Mouse (Mus musculus): ENCODE results near the gene Gm20431.

Gm20431 gene

DNA sequence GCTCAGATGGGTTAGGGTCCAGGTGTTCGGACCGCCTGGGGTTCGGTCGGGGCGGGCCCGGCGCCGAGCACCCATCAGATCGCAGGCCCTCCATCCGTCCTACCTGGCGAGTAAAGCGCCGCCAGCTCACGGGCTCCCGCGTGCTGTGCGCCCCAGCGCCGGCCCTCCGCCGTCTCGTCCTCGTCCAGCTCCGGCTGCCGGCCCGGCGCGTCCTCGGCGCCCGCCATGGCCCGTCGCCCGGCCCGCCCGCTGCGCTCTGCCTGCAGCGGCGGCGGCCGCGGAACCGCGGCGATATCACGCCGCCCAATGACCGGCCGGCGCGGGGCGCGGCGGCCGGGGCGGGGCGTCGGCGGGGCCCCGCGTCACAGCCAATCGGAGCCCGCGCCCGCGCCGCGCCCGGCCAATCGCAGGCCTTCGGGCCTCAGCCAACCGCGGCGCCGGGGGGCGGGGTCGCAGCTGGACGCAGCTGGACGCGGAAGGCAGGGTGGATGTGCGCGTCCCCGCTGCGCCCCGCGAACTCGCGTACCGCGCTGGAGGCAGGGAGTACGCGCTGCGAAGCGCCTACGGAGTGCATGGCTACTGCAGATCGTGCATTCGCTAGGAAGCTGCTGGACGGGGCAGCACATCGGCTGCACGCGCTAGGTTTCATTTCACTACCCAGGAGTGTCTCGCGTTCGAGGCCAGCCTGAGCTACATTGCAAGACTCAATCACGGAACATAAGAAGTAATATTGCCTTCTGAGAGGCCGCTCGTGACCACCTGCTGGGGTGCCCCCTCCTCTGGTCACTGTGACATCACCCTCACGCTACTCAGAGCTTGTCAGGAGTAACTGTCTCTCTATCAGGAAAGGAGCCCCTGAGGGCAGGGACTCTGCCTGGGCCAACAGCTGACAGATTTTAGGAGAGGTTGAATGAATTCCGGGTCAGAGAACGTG is at the start of gene Gm20431:
Gm20431 (minus strand) TSS at position 227 of the 934 bp plus-strand sequence.
- peak; percentile 95 for DNase-seq (ENCODE audit: low read depth, low spot score)

DNA sequence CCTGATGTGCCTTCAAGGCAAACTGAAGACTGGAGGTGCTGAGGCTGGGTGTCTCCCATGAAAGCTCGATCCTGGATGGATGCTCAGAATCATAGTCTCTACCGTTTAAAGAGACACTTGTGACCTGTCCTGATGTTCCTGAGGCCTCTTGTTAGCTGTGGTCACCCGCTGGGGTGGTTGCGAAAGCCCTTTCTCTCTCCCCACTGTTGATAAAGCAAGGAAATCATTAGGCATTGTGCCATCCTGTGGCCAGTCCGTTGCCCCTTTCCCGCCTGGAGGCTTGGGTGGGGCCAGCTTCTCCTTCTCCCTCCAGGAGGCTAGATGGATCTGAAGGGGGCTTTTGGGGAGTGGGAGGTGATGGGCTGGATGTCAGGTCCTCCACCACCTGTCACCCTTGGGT is 49.3 kb upstream of the Gm20431 start:
- no peak for DNase-seq (ENCODE audit: low read depth, low spot score)

DNA sequence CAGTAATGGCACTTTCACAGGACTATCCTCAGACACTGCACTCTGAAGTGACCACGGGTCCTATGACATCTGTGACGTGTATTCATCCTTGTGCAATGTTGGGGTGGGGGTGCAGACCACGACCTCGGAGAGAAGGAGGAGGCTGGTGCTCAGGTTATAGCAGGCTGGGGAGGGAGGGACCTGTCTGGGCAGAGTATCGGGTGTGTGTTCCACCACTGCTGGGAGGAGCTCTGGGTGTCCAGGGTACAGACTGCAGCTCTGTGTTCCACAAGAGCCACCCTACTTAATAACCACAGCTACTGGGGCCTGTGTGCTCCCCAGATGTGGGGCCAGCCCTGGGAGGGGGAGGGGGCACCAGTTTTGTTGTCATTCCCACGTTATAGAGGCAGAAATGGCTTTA is 48.7 kb upstream of the Gm20431 start:
- DNase-seq (ENCODE audit: low read depth, low spot score), result no peak

DNA sequence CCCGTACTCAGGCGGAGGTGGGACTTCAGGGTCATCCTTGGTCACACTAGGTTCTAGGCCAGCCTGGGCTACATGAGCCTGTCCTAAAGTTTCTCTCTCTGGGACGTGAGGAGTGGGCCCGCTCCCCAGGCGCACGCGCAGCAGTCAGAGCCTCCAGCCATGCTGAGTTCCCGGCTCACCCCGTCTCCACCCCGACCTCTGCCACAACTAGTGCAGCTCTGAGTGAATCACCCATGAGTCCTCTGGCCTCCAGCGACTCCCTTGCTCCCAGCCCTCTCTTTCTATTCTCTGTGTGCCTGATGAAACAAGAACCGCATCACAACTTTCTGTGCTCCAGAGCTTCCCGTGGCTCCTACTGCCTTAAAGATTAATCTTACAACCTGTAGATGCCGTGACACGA is 47.1 kb upstream of the Gm20431 start:
- no peak for DNase-seq (ENCODE audit: low read depth, low spot score)

DNA sequence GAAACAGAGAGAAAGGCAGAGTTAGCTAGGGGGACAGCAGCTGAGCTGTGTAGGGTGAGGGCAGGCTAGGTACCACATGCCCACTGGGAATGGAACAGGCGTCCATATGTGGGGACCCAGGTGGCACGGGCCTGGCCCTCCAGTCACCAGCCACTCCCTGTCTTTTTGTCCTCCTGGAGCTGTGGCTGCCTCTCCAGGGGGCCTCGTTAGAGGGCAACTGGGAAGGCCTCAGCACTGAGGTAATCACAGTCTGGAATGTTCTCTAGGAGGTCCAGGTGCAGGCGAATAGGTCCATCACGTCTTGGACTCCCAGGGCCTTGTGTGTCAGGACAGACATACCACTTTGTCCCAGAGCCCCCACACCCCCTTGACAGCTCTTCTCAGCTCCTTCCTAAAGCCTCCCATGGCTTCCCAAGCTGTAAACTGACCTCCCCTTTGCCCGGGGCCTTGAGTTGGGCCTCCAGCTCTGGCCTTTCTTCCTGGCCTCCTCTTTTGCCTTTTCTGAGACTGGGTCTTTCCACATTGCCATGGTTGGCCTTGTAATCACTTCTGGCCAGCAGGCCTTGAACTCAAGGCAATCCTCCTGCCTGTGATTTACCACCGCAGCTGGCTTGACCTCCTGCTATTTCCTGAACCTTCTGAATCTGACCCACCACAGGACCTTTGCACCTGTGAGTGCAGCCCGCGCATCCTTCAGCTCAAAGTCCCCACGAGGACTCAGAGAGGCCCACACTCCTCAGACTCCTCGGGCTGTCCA is 45.1 kb upstream of the Gm20431 start:
- DNase-seq (ENCODE audit: low read depth, low spot score), result no peak

DNA sequence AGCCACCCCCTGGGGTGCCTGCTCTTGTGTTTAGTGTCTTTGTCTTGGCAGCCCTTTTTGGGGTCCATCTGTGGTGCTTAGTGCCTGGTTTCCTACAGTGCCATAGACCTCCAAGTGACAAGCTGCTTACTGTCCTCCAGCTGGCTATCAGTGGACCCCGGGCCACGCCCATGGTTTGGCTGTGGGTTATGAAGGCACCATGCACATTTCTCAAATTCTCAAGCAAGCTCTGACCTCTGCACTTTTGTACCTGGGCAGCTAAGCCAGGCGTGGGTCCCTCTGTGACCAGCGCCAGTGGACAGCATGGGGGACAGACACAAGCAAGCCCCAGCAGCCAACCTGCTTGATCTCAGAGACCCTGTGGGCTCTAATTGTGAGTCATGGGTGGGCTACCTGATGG is 43.1 kb upstream of the Gm20431 start:
- no peak for DNase-seq (ENCODE audit: low read depth, low spot score)

DNA sequence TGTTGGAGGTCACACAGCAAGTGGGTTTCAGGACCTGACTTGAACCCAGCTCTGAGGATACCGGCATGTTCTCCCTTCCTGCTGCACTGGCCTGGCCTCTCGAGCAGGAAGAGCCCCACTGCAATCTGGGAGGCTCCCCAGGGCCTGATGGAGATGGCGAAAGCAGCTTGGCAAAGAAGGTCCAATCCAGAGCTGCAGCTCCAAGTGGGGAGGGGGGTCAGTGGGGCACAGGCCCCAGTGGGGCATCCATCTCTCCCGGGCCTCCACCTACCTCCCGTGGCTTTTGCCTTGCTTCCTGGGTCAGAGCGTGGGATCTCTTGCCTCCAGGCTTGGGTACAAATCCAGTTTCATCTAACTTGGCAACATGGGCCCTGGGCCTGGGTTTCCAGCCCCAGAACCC is 40.8 kb upstream of the Gm20431 start:
- no peak for DNase-seq (ENCODE audit: low read depth, low spot score)

DNA sequence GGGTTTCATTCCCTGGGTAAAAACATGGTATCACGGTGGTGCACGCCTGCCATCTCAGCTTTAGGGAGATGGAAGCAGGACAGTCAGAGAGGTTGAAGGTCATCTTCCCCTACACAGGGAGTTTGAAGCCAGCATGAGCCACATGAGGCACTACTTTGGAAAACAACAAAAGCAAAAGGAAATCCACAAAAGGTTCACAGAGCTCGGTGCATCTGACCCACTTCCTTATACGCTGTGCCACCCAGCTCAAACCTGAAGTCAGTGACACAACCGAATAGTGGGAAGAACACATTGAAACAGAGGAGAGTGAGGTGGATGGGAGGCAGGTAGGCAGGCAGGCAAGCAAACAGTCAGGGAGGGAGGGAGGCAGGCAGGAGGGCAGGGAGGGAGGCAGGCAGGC is 40.2 kb upstream of the Gm20431 start:
- peak; percentile 48 for DNase-seq (ENCODE audit: low read depth, low spot score)

DNA sequence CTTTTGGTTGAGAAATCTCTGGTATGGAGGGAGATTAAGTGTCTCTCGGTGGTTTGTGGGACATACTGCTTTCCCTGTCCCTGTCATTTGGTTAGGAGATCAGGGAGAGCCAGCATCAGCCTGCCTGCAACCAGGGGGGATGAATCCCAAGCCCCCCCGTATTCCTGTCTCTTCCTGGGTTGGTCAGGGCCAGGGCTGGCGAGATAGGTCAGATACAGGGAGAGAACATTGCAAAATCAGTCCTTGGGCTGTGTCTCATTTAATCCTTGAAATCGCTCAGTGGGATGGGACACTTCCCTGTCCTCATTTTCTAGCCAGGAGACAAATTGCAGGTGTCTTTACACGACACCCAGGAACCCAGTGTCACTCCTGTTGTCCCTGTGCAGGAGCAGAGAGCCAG is 38.7 kb upstream of the Gm20431 start:
- no peak for DNase-seq (ENCODE audit: low read depth, low spot score)

DNA sequence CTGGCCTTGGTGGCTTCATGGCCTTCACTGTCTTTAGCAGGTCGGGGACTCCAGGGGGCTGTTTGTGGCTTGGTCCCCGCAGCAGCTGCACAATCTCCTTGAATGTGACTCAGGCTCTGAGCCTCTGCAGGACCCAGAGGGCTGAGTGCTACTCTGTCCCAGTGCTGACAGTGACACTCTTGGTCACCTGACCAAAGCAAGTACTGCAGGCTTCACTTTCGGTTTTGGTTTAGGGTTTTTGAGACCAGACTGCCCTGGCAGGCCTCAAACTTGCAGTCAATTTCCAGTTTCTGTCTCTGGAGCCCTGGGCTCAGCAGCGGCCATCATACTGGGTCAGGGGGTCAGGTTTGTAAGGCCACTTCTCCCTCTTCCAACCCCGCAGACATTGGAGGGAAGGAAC is 36.6 kb upstream of the Gm20431 start:
- DNase-seq (ENCODE audit: low read depth, low spot score), result peak; percentile 86

DNA sequence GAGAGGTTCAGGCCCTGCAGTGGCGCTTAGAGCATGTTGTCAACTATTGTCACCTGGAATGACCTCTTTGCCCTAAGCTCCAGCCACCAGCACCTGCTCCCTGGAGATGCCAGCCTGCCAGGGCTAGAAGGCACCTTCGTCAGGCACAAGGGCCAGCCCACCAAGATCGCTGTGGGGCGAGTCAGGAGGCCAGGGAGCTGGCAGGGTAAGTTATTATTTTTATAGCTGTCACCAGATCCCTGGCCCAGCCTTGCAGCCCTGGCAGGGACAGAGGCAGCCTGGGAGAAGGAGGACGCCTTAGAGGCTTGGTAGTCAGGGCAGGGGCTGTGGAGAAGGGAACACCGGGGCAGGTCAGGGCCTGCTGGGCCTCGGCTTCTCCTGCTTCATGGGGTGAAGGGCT is 34.8 kb upstream of the Gm20431 start:
- DNase-seq (ENCODE audit: low read depth, low spot score), result no peak

DNA sequence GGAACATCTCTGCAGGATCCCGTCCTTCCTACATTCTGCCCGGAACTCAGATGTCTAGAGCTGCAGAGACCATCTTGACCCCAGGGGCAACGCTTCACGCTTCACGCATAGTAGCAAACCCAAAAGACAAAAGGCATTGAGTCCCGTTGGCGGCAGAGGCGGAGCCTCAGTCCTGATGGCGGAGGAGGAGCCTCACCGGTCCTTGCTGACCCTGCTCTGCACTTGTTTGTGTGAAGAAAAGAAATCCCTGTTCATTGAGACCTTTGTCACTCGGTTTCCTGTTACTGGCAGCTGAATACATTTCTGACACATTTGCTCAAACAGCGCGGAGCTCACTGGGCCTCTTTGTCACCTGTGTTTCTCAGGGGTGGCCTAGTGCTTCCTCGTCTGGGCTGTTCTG is 34.2 kb upstream of the Gm20431 start:
- DNase-seq (ENCODE audit: low read depth, low spot score), result no peak

DNA sequence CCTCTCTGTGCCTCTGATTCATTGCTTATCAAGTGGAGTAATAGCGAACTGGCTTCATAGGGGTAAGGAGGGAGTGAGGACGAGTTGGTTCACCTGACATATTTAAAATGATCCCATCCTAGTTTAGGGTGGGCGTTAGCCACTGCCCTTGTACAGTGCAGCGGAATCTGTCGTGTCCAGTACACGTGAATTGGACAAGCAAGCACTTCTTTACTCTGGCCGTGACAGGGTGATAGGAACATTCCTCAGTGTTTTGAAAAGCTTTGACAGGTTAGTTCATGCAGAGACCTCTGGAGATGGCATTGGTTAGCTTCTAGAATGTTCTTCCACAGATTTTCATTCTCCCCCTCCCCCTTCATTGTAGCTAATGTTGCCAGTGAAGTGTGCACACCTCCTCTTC is 33.7 kb upstream of the Gm20431 start:
- no peak for DNase-seq (ENCODE audit: low read depth, low spot score)

DNA sequence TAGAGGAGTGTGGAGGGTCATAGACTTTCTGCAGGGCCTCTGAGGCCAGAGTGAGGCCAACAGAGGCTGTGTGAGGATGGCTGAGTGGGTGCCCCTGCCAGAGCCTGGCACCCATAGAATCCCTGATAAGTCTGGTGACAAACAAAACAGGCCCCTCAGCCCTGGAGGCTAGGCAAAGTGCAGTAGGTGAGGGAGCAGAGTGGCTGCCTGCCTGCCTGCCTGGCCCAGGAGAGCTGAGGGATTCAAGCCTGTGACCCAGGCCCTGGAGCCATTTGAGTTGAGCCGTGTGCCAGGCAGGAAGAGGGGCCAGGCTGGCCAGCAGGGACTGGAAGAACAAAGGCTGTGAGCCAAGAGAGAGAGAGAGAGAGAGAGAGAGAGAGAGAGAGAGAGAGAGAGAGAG is 32.9 kb upstream of the Gm20431 start:
- DNase-seq (ENCODE audit: low read depth, low spot score), result no peak

DNA sequence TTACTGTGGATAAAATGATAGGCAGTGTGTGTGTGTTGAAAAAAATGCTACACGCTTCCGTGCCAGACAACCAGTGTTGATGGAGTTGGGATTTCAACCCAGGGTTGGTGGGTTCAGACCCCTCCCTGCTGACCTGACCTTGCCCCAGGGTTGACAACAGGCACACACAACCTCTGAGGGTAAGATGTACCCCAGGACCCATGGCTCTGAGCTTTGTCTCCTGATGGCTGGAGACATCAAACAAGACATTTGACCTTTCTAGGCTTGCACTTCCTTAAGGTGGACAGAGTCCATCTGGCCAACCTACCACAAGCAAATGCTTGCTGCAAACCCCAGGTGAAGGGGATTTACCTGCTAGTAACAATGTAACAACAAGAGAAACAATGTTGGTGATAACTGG is 32.2 kb upstream of the Gm20431 start:
- DNase-seq (ENCODE audit: low read depth, low spot score), result no peak

DNA sequence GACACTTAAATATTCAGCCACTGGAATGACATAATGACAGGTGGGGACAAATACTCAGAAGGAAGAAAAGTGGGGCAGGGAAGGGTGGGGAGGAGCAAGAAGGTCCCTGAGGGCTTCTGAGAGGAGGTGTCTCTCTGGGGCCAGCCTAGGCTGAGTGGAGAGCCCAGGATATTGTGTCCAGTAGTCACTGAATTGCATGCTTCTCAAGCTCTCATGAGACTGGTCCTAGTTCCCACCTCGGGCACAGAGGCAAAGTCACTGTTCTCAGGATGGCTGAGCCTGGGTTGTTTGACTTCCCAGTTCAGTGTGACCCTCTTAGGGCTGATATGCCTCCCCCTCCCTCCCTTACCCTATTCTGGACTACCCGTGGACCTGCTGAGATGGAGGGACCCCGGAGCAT is 31.5 kb upstream of the Gm20431 start:
- DNase-seq (ENCODE audit: low read depth, low spot score), result no peak

DNA sequence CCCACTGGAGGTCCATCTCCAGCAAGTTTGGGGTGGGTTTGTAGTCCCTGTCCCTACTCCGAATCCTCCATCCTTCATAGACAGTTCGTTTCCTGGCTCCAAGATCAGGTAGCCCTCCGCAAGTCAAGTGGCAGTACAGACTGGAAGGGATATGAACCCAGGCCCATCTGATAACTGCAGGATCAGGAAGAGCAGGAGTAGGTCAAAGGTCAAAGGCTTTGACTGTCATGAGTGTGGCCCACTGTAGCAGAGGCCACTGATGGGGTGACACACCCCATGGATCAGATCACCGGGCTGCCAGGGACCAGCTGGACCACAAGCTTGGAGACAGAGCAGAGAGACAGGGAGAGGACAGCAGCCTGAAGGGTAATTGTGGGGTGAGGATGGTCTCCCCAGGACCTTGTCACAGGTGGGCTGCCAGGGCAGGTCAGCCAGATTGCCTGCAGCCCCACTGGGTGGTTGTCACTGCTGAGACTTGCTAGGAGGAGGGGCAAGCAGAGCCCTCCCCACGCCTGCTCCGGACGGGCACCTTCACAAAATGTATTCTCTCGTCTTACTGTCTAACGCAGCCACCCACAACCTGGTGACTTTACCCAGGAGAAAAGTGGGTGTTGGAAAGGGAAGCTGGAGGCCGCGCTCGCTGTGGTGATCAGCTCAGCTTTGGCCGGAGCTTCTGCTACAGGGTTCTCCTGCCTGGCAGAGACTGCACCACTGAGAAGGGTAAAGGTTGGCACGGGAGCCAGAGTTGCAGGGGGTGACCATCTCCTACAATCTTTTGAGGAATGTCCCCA is 30.8 kb upstream of the Gm20431 start:
- DNase-seq (ENCODE audit: low read depth, low spot score), result no peak

DNA sequence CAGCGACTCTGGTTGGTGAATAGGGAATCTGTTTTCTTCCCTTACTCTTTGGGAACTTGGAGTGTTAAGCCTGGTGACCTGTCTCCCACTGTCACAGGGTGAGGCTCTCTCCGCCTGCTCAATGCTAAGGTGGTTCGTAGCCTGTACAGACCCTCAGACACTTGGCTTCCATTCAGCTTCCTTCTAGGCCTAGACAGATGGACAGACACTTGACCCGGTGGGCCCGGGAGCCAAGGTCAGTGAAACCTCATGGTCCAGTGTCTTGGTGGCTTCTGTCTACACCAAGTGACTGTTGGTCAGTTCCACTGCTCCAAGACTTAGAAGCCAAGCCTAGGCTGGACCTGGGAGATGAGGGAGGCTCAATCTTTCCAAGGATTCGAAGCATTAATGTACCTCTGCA is 30.1 kb upstream of the Gm20431 start:
- no peak for DNase-seq (ENCODE audit: low read depth, low spot score)

DNA sequence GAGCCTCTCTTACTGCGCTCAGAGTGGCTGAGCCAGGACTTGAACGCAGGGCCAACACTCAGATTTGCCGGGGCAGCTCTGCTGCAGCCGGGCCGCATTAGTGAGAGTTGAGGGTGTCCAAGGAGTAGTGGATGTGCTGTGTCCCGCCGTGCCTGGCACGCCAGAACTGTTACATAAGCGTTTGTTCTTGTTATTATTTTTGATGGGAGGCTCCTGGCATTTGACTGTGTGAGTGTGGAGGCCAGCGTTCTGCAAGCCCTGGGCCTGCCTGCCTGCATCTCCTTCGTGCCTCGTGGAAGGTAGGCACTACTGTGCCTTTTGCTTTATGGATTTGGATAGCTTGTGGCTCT is 29.6 kb upstream of the Gm20431 start:
- no peak for DNase-seq (ENCODE audit: low read depth, low spot score)

DNA sequence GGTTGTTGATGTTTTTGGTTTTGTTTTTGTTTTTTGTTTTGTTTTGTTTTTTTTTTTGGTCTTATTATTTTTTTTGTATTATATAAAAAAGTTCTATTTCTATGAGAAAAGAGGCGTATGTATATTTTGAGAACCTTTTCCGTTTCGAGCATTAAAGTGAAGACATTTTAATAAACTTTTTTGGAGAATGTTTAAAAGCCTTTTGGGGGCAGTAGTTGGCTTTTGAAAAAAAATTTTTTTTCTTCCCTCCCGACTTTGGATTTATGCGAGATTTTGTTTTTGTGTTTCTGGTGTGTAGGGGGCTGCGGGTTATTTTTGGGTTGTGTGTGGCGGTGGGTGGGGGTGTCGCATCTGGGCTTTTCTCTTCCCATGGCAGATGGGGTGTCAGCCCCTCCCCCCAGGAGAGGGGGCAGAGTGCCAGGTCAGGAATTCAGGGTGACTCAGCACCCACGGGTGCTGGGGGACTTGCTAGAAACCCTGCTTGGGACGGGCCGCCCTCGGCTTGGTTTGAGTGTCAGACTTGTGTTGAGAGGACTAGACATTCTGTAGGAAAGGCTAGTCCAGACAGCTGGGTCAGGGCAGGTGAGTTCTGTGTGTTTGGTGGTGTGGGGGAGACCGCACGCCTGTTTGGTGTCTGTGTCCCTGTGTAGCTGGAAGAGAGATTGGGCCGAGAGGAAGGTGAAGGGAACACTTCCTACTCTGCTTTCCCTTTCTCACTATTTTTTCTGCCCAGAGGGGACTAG is 29.1 kb upstream of the Gm20431 start:
- no peak for DNase-seq (ENCODE audit: low read depth, low spot score)

DNA sequence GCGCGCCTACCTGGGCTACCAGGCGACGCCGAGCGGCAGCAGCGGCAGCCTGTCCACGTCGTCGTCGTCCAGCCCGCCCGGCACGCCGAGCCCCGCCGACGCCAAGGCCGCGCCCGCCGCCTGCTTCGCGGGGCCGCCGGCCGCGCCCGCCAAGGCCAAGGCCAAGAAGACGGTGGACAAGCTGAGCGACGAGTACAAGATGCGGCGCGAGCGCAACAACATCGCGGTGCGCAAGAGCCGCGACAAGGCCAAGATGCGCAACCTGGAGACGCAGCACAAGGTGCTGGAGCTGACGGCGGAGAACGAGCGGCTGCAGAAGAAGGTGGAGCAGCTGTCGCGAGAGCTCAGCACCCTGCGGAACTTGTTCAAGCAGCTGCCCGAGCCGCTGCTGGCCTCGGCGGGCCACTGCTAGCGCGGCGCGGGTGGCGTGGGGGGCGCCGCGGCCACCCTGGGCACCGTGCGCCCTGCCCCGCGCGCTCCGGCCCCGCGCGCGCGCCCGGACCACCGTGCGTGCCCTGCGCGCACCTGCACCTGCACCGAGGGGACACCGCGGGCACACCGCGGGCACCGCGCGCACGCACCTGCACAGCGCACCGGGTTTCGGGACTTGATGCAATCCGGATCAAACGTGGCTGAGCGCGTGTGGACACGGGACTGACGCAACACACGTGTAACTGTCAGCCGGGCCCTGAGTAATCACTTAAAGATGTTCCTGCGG is 28.4 kb upstream of the Gm20431 start, which contains the start of gene Tmem189:
Tmem189 (minus strand) TSS at position 322 of the 718 bp plus-strand sequence.
- DNase-seq (ENCODE audit: low read depth, low spot score), result peak; percentile 85

Measured in CD4-positive, CD25-positive, alpha-beta regulatory T cell, adult 2 months (primary cell).